Mouse (Mus musculus) regulatory T cell (primary cell): Measurements from ENCODE around the gene Gm20388.

Source experiments
- in situ Hi-C: fragments of 300-600 bp; cut with MboI, MseI; formaldehyde crosslinking; loops from one replicate; pipeline ENCODE4 v1.15.1; 2025; ENCODE audit warnings: high pct_unique_total_duplicates

Gm20388 gene

DNA sequence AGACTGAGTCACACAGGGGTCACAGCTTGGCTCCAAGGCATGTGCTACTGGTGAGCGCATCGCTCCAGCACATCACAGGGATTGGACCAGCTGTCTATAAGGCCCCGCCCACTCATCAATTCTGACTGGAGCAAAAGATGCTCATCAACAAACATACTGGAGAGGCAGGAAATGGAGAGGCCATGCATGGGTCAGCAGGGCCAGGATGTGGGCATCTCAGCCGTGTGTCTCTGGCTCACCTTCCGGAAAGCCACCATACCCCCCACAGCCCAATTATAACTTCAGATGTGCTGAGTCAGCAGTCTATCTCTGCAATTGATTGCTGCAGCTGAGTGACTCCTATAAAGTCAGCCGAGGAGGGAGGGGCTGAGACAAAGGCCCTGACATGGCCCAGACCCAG, 1657.7 kb downstream of the Gm20388 start:
- in situ Hi-C loops: no loop called here

DNA sequence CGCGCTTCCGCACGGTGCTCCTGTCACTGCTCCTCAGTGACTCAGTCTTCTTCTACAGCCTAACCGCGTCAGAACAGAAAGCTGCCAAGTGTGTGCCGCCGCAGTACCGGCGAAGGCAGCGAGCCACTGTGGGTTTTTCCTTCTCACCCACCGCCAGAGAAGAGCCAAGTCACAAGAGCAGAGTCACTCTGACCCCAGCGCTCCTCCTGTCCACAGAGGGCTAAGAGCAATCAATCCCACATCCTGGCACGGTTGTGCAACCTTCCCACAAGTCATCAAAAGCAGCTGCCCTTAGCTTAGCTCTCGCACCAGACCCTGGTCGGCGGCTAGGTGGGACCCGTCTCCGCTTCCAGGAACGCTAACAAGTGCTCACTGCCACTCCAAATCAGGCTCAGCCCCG, 1659.7 kb downstream of the Gm20388 start:
- in situ Hi-C loops: loop anchor here (10.0 kb wide), 1 partner anchor 994 kb away; the partner anchor contains the start of gene Cdt1

DNA sequence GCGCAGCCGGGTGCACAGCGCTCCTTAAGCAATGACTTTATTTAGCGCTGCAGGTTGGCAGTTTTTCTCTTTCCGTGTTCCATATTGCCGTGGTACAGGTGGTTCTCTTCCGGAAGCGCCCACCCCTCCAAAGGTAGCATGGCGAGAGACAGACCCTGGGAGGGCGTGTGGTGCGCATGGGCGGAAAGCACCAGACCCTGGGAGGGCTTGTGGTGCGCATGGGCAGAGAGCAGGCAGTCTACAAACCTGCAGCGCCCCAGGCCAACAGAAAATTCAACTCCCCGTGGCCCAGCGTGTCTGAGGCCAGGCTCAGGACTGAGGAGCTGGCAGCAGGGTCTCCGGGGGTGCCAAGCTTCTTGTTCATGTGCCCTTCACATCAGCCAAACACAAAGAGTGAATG, 1660.2 kb downstream of the Gm20388 start:
- in situ Hi-C loops: loop anchor here (10.0 kb wide), 1 partner anchor 994 kb away; the partner anchor contains the start of gene Cdt1

DNA sequence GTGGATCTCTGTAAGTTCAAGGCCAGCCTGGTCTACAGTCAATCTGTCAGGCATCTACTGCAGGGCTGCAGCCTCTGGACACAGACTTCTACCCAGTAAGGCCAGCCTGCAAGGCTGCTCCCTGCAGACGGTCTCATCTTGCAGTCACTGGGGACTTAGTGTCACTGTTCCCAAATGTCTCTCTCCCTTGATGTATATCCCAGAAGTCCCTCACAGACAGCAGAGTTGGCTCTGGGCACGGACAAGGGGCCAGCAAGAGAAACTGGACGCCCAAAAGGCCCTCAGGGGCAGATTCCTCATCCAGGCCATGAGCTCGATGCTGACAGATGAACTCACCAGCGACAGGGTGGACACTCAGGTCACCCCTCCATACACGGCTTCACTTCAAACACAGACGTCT, 1661.5 kb downstream of the Gm20388 start:
- in situ Hi-C loops: loop anchor here (10.0 kb wide), 1 partner anchor 993 kb away; the partner anchor contains the start of gene Cdt1

DNA sequence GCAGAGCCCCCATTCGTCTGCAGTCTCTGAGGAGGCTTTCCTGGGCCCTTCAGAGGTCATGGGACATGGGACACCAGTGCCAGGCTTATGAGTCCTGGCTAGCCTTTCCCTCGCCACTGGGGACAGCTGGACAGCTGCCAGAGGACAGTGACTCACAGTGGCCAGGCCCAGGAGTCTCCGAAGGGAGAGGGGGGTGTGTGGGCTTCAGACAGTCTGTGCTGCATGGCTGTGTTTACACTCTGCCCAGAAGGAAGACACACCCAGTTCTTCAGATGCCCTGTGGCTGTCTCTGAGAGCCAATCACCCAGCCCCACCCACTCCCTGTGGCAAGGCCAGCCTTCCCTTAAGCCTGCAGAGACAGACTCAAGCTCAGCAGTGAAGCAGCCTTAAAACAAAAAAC, 1662.6 kb downstream of the Gm20388 start:
- in situ Hi-C loops: loop anchor here (10.0 kb wide), 1 partner anchor 992 kb away; the partner anchor contains the start of gene Cdt1

DNA sequence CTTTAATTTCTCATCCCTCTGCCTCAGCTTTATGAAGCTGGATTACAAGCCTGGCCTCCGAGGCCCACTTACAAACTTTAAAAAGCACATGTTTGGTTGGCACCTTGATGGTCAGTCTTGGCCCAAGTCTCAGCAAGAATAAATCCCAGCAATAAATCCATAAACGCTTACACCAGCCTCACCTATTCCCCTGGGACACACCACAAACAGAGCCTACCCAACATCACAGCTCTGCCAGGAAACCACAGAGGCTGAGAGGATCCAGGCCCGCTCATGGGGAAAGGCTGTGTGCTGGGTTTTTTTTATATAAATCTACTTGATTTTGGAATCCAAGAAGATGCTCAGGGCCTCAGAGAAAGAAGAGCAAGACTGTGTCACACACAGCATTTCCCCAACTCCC, 1665.0 kb downstream of the Gm20388 start:
- in situ Hi-C loops: loop anchor here (10.0 kb wide), 1 partner anchor 989 kb away; the partner anchor contains the start of gene Cdt1

DNA sequence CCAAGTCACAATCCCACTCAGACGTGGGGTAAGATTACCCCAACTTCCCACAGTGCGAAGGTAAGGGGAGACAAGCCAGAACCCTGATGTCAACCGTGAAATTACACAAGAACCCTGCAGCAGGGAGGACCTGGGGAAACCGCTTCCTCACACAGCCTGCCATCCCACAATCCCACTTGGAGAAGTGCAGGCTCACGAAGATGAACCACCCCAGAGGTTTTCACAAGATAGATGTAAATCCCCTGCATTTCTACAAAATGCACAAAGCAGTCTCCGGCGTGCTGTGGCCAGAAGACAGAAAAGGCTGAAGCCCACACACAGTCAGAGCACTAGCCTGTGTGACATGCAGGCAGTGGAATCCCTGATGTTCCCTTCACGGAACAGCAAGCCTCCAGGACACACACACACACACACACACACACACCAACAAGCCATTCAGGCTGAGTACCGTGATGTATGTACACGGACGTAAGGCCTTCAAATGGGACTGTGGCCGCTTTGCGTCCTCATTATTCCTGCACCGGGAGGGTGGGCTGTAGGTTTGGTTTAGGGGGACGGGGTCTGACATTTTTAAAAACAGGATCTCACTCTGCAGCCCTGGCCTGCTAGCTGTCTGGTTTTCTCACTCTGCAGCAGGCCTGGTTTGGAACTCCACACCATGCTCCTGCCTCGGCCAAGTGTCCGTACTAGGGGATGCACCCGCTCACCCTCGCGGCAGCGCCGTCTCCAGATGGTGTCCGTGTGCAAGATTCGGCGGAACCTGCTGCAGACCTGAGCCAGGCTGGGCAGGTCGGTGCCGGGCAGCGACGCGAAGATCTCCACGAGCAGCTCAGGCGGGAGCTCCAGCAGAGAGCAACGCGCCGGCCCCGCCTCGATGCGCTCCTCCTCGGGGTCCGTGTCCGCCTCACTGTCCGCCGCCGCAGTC, 1667.4 kb downstream of the Gm20388 start:
- in situ Hi-C loops: loop anchor here (10.0 kb wide), 1 partner anchor 987 kb away; the partner anchor contains the start of gene Cdt1

DNA sequence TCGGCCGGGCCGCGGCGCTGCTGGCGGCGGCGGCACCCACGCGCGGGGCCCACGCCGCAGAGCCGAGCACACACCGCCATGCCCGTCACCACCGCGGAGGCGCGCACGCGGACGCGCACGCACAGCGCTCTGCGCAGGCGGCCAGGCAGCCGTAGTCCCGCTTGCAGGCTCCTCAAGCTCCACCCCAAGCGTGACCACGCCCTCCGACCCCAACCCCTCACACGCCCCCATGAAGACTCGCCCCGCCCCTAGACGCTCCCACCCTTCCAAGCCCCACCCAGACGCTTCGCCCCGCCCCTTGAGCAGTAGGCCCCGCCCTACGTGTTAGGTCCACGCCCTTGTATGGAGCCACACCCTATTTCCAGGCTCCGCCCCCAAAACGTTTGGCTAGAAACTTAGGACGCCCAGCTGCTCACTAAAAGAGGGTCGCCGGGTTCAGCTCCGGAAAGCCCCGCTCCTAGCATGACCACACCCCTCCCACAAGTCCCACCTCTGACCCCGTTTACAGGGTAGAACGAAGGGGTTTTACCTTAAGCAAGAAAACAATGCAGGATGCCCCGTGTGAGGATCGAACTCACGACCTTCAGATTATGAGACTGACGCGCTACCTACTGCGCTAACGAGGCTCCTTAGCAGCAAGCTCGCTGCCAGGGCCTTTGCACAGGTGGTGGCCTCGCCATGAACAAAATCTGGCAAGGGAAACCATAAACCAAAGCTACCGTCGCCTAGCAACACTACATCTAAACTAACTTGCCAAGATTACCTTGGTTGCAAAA, 1668.2 kb downstream of the Gm20388 start, which contains the start of gene Fbxo31:
TSS of gene Fbxo31 (minus strand) at position 131 of the 776 bp plus-strand sequence.
- in situ Hi-C loops: loop anchor here (10.0 kb wide), 1 partner anchor 986 kb away; the partner anchor contains the start of gene Cdt1

DNA sequence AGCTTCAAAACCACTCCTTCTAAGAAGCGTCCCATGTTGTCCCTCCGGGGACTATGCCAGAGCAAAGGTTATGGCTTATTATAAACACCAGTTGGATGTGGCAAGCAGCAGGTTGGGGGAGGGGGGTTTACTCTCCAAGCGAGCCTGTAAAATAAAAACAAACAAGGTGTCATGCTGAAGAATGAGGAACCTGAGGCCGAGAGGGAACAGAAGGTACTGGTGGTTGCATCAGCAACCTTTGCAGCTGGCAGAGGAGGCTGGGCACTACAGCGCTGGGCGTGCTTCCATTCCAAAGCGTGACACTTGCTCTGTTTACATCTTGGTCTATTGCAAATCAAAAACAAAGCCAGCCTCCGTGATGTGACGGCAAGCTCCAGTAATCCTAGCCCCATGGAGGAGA, 1669.8 kb downstream of the Gm20388 start:
- in situ Hi-C loops: loop anchor here (10.0 kb wide), 1 partner anchor 1746 kb away; no protein-coding TSS in a partner anchor

DNA sequence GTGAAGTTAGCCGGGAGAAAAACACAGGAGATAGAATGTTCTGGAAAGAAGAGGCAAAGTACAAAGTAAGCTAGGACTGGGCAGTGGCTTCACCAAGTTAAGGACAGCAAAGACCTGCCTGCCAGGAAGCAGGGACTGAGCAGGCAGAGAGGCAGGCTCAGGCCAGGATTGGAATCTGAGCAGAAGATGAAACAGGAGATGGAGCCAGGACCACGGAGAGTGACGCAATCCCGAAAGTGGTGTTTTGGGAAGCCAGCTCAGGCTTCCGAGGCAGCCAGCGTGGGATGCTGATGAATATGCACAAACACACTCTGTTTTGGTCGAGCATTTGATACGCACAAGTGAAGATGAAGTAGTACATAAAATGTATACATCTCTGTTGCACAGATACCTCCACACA, 1673.0 kb downstream of the Gm20388 start:
- in situ Hi-C loops: loop anchor here (10.0 kb wide), 1 partner anchor 1749 kb away; no protein-coding TSS in a partner anchor

DNA sequence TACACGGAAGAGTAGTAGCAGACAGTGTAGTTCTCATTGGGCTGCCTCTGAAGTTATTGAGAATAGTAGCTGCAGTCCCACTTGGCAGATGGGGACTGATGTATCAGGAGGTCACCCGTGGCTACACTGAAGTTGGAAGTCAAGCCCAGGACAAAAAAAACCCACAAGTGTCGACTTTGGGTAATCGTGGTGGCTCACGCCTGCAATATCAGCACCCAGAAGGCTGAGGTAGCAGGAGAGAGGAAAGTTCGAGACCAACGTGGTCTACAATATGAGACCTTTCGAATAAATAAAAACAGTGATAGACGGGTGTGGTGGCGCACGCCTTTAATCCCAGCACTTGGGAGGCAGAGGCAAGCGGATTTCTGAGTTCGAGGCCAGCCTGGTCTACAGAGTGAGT, 1674.1 kb downstream of the Gm20388 start:
- in situ Hi-C loops: loop anchor here (10.0 kb wide), 1 partner anchor 1750 kb away; no protein-coding TSS in a partner anchor

DNA sequence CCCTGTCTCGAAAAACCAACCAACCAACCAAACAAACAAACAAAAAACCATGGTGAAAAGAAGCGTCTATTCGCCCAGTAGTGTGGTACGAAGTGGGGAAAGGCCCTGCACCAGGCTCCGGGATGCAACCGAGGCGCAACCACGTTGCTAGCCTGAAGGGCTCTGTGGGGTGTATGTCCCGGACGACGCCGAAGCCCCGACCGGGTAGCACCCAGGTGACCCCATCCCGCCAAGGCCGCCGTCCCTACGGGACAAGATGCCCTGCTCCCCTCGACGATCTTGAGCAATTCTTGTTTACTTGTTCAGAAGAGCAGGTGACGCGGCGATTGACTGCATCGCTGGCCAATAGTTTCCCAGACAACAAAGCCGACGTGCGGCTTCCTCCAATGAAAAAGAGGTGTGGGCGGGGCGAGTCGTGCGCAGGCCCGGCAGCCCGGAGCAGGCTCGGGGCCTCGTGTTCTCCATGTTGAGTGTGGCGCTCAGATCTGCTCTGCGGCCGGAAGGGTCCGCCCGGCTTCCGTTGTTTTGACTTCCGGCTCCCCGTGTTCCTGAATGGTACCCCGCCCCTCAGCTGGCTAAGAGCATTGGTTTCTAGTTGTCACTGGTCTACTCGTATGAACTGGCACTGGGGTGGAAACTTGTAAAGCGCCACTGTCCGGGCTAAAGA, 1674.7 kb downstream of the Gm20388 start:
- in situ Hi-C loops: loop anchor here (10.0 kb wide), 1 partner anchor 1750 kb away; no protein-coding TSS in a partner anchor

DNA sequence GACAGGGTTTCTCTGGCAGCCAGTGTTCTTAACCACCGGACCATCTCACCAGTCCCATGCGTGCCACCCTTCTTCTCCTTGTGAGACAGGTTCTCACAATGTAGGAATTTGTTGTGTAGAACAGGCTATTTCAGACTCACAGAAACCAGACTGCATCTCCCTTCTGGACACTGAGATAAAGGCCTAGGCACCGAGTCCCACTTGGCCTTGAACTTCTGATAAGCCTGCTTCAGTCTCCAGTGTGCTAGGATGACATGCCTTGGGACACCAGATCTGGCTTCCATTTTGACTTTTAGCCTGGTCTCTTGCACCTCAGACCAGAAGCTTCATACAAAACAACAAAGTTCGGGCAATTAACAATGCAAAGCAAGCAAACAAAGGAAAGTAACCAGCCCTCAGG, 1678.1 kb downstream of the Gm20388 start:
- in situ Hi-C loops: loop anchor here (10.0 kb wide), 1 partner anchor 1754 kb away; no protein-coding TSS in a partner anchor

DNA sequence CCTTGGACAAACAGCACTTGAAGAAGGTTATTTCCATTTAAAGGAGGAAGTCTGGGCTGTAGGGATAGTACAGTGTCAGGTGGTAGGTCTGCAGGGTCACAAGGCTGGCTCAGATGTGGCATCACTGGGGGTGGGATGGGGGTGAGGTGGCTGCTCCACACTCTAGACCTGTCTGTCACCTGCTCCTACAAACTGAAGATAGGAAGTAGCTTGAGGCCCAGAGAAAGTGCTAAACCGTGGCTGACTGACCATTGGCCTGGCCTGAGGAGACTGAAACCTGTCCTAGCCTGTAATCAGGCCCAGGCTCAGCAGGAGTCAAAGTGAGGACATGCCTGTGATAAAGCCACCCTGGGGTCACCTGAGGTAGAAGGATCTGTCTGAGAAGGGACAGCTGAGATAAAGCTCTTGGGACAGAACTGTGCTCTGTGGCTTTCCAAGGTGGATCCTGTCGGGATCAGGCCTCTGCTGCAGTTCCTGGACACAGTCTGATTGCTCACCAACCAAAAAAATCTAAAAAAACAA, 1678.6 kb downstream of the Gm20388 start:
- in situ Hi-C loops: loop anchor here (10.0 kb wide), 1 partner anchor 1754 kb away; no protein-coding TSS in a partner anchor

DNA sequence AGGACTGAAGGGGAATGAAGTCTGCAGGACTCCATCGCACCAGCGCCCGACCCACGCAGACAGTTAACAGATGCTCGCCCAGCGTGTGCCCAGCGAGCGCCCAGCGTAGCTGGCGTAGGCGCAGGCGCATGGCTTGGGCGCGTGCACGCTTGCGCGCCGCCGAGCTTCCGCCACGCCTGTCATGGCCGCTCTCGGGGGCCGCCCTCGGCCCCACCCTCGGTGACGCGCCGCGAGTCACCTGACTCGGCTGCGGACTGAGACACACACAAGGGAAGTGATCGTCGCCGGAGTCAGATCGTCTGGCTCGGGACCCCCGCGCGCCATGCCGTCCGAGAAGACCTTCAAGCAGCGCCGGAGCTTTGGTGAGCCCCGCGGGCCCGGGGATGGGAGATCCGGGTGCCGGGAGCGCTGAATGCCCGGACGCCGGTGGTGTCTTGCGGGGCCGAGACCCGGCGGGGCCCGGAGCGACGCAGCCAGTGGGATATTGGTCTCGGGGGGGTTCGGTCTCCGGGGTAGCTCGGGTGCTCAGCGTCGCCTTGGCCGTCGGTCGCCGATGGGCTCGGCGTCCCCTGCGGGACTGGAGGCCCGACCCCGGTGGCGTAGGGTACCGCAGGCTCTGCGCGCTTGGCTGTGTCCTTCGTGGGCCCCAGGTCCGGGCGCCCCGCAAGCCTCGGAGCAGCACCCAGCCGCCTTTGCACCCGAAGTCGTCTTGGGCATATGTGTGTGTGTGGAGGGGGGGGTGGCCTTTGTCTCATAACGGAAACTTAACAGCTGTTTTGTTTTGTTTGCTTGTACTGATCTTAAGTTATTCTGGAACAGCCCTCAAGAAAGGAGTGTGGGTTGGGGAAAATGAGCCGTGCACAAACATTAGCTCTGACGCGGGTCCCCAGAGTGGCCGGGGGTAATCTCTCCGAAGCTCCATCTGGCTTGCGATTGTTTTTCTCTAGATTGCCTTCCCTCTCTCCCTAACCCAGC, 1679.8 kb downstream of the Gm20388 start, which contains the start of gene Map1lc3b:
TSS of gene Map1lc3b (plus strand) at position 159 of the 975 bp plus-strand sequence.
- in situ Hi-C loops: loop anchor here (5.0 kb wide), 1 partner anchor 43 kb away; no protein-coding TSS in a partner anchor

DNA sequence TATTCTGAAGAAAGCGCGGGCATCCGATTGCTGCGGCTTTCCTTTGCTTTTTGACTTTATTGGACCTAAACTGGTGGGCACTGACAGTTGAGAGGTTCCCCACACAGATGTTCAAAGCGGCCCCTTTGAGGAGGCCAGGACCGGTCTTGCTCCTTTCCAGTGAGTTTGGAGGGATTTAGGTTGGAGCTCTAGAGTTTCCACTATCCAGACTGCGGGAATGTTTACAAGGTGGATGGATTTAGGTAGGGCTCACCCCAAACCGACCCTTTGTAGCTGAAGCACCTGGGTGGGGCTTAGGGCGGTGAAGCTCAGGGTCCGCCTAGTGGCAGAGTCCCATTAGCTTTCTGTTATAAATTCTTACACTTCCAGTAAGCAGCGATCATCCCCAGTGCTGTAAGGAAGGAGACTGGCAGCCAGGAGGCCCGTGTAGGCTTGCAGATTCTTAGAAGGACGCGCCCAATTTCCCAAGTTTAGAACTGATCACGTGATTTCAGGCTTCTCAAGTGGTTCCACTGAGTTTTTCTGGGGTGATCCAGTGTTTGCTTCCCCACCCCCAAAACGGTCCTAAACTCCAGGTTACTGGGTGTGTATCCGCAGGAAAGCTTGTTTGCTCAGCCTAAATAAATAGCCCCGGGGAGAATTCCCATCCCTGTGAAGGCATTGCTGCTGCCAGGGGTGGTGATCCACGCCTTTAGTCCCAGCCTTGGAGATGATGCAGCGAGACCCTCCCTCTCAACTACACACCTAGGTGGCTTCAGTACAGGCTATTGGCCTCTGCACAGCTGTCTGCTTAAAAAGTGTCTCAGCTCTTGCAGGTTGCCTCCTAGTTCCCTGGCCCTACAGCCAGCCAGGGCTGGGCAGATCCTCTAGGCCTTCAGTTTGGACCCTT, 1680.8 kb downstream of the Gm20388 start:
- in situ Hi-C loops: loop anchor here (5.0 kb wide), 1 partner anchor 44 kb away; no protein-coding TSS in a partner anchor

DNA sequence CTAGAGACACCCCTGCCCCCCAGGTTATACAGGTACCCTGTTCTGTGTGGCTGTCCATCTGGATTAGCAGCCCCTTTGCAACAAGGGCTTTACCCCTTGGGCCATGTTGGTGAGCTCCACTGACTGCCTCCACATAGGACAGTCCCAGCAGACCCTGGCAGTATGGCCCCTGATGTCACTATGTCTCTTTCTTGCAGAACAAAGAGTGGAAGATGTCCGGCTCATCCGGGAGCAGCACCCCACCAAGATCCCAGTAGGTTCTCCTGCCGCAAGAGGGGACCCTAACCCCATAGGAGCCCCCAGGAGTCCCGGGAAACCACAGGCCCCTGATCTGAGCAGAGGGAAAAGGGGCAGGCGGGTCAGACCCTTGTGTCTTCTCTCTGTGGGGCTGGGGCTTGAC, 1682.7 kb downstream of the Gm20388 start:
- in situ Hi-C loops: loop anchor here (5.0 kb wide), 1 partner anchor 46 kb away; no protein-coding TSS in a partner anchor

DNA sequence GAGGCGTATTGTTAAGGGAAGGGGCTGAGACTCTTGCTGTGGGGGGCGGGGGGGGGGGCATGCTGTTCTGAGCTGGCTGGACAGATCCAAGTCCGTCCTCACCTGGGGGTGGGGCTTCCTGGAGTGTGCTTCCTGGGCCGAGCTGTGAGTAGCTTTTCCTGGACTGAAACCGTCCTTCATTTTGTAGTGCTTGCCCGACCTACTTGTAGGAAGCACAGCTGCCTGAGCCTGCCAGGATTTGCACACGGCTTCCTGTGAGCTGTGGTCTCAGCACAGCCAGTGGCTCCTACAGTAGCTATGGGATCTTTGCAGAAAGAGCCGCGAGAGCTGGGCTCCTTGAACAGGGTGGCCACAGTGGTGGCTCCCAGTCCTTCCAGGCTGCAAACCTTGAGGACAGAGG, 1683.3 kb downstream of the Gm20388 start:
- in situ Hi-C loops: loop anchor here (5.0 kb wide), 1 partner anchor 47 kb away; no protein-coding TSS in a partner anchor
